Mouse (Mus musculus) ovary, adult 18-20 months (tissue): Measurements from ENCODE around the gene Pla2g4a.

Source experiments
- DNase-seq: peaks from one replicate; pipeline ENCODE4 v3.0.0; 2022; ENCODE audit warnings: low spot score, mixed read lengths

Pla2g4a gene

GRCm38 (mm10) chr1:149854867-149855266 is 106.2 kb downstream of the Pla2g4a start:
- DNase-seq, result no peak

GRCm38 (mm10) chr1:149846655-149847054 is 114.4 kb downstream of the Pla2g4a start:
- no peak for DNase-seq

- DNase-seq, result no peak
Observed at GRCm38 (mm10) chr1:149841845-149842244, 119.2 kb downstream of the Pla2g4a start.

- DNase-seq, result no peak
Observed at GRCm38 (mm10) chr1:149840961-149841416, 120.1 kb downstream of the Pla2g4a start.

GRCm38 (mm10) chr1:149840312-149840930 is 120.7 kb downstream of the Pla2g4a start:
- no peak for DNase-seq

GRCm38 (mm10) chr1:149836496-149836895 is 124.6 kb downstream of the Pla2g4a start:
- DNase-seq, result no peak

GRCm38 (mm10) chr1:149833876-149834275 is 127.2 kb downstream of the Pla2g4a start:
- no peak for DNase-seq

DNA sequence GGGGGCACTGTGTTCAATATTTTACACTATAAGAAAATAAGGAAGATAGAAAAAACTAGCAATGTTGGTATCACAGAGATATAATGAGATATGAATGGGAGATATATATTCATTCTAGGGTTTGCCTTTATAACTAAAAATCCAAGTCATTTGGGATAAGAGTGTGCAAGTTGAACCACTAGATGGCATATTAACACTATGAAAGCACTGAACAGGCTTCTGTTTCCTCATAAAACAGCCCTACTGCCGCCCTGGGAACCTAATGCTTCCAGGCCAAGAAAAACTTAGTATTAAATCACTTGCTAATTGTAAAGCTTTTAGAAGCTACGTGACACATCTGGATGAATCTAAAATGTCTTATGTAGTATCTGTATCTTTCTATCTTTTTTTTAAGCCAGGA is 128.1 kb downstream of the Pla2g4a start:
- no peak for DNase-seq

DNA sequence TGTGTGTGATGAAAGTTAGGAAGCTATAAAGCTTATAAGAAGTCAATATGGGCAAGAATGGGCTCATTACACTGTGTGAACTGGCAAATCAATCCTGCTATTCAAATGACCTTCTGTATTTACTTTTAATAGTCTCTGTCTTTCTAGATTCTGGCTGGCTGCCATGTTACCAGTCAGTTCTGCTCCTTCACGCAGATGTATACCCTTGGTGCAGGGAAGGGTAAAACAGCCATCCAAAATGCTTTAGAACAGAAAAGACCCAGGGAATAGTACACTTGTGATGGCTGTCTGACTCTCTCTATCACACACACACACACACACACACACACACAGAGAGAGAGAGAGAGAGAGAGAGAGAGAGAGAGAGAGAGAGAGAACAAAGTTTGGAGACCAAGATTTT is 128.6 kb downstream of the Pla2g4a start:
- no peak for DNase-seq

DNA sequence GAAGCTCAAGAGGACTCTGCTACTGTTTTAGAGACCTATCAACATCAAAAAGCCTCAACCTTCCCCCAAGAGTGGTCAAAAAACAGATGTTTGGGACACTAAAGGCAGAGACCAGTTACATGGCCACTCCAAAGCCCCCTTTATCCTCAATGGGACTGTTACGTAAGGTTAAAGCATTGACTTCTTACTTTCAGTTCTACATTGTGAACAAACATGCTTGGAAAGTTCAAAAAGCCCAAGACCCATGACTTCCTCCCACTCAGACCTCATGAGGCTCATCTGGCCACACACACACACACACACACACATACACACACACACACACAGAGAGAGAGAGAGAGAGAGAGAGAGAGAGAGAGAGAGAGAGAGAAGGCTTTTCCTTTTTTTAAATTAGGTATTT is 130.0 kb downstream of the Pla2g4a start:
- DNase-seq, result no peak

DNA sequence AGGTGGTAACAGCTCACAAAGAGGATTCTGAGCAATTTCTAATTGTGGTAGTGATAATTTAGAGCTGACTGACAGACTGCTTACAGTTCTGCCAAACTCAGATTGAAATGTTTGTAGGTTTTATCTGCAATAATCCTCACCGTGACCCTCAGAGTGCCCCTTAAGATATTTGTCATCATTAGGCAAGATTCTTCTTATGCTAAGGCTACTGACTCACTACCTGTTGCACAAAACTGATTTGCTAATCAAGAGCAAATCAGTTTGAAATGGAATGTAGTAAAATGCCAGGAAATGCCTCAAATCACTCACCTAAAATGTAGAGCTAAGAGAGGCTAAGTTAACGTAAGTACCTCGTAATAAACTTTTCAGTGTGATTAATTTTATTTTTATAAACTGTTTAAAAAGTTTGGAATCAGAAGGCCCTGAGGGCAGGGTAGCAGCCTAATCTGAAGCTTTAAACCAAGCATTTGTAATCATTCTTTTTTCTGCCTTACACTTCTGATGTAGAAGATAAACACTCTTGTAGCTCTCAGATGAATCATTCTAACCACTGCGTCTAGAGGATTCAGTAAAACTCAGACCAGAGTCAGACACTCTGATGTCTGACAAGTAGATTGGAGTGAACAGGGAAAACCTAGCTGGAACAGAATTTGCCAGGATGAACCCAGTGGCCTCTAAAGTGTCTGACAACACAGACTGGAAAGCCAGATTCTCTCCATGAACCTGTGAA is 147.3 kb downstream of the Pla2g4a start:
- DNase-seq, result no peak

DNA sequence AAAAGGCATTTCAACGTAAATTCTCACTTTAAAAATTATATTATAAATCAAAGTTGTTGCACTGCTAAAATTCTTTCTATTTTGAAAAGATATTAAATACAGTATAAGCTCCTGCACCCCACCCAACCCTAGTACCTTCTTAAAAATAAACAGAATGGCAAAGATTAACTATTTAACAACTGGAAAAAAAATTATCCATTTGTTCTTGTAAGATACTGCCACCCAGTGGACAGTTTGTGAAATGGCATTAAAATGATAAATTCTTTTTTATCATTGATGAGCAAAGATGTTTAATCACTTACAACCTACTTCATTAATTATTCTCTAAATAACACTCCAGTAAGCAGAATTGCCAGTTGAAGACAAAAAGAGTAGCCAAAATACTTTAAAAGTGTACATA is 151.6 kb downstream of the Pla2g4a start:
- no peak for DNase-seq
